Mouse (Mus musculus): ENCODE data around the gene Gal3st2c. TPM values are rescaled to one million over a fixed set of nuclear protein-coding genes. Genes with fewer than 3 reads are reported as not detected.
"Not testable (repeated sequence)": the region's sequence is repeated elsewhere in the genome, so short reads cannot be mapped to it uniquely, and the experiment has no call there.

Gene Gal3st2c
- under 0.01 TPM in 1 of 2 replicates, not detected in the other for total RNA-seq (2012; rRNA removed)
- polyA plus RNA-seq (2012; ENCODE audit: insufficient read depth in 1 of 2, insufficient read length in 2 of 2, low read depth in 1 of 2, low replicate concordance in 2 of 2, missing spikeins in 1 of 2) = under 1 TPM in 1 of 2 experiments, not detected in 1; 0.06 TPM

DNA sequence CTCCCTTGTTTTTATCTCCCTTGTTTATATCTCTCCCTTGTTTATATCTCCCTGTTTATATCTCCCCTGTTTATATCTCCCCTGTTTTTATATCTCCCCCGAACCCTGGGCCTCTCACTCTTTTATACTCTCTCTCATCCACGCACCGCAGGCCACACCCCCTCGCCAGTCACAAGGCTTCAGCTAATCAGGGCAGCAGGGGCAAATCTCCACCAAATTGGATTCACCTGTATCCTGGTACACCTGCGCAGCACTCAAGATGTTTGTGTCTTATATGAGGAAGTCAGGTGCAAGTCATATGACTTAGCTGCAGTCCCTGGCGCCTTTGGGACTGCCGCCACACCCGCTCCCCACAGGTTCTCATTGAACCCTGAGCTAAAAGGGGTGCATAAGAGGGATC, at the start of gene Gal3st2c:
Gal3st2c (plus strand) TSS at position 301 of the 400 bp plus-strand sequence.
- not testable (repeated sequence) for H3K4me3 ChIP-seq (ENCODE audit: control insufficient read depth in 1 of 2, insufficient read depth in 1 of 2, low read depth in 2 of 2, low read length in 2 of 2); H3K27me3 ChIP-seq (ENCODE audit: control insufficient read depth in 1 of 2, insufficient read depth in 2 of 2, low read length in 2 of 2); H3K9ac ChIP-seq (ENCODE audit: control insufficient read depth, low read depth, low read length, poor library complexity, severe bottlenecking); H3K9me3 ChIP-seq (replicated peaks; ENCODE audit: insufficient read depth, low read length); DNase-seq (ENCODE audit: low read depth, low spot score); H3K27ac ChIP-seq (ENCODE audit: control insufficient read depth, low read depth, low read length); H3K79me2 ChIP-seq (ENCODE audit: control insufficient read depth, insufficient read depth, low read length, poor library complexity)
- H3K4me1 ChIP-seq (ENCODE audit: control insufficient read depth in 1 of 2, insufficient read depth in 2 of 2, low read length in 2 of 2) = peaks cover 15 to 36% of the 10 kb centered on the region in 2 experiments
- peaks cover 0 to 17% of the 10 kb centered on the region in 2 experiments; a peak in 2 of 4 replicates for H3K36me3 ChIP-seq (ENCODE audit: control insufficient read depth in 1 of 2, insufficient read depth in 2 of 2, low read length in 2 of 2)

DNA sequence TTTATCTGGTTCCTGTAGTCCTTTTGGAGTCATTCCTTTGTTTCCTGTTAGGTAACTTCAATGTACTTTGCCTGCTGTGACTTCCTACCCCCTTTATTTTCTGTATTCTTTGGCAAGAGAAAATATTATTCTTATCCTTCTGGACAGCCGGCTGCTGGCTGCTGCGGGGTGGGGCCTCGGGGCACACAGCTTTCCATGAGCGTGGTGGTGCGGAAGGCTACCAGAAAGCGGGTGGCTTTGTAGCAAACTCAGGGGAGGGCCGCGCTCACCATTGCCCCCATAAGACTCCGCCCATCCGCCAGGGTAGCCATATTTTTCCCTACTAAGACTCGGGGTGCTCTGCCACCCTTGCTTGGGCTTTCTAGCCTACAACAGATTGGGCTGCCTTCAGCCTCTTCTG, 41.2 kb upstream of the Gal3st2c start:
- not testable (repeated sequence) for H3K4me1 ChIP-seq (ENCODE audit: control insufficient read depth in 1 of 2, insufficient read depth in 2 of 2, low read length in 2 of 2); H3K27ac ChIP-seq (ENCODE audit: control insufficient read depth, low read depth, low read length); H3K36me3 ChIP-seq (ENCODE audit: control insufficient read depth in 1 of 2, insufficient read depth in 2 of 2, low read length in 2 of 2); DNase-seq (ENCODE audit: low read depth, low spot score); H3K27me3 ChIP-seq (ENCODE audit: control insufficient read depth in 1 of 2, insufficient read depth in 2 of 2, low read length in 2 of 2); H3K4me3 ChIP-seq (ENCODE audit: control insufficient read depth in 1 of 2, insufficient read depth in 1 of 2, low read depth in 2 of 2, low read length in 2 of 2); H3K79me2 ChIP-seq (ENCODE audit: control insufficient read depth, insufficient read depth, low read length, poor library complexity); H3K9me3 ChIP-seq (replicated peaks; ENCODE audit: insufficient read depth, low read length); H3K9ac ChIP-seq (ENCODE audit: control insufficient read depth, low read depth, low read length, poor library complexity, severe bottlenecking)

DNA sequence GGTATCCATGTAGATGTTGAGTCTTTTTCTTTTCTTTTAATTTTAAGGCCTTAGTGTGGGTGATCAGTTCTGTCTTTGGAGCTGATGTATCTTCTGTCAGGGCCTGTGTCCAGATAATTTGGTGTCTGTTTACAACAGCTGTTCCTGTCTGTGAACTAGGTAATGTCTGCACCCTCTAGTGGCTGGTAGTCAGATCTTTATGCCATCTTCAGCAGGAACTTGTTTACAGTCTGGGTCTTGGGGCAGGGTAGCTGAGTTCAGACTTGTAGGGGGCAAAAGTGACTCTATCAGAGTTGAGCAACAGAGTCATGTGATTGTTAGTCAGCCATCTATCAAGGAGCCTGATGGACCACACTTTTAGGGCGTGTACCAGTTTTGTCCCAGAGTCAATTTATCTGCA, 23.8 kb upstream of the Gal3st2c start:
- H3K27me3 ChIP-seq (ENCODE audit: control insufficient read depth in 1 of 2, insufficient read depth in 2 of 2, low read length in 2 of 2); H3K9ac ChIP-seq (ENCODE audit: control insufficient read depth, low read depth, low read length, poor library complexity, severe bottlenecking); H3K36me3 ChIP-seq (ENCODE audit: control insufficient read depth in 1 of 2, insufficient read depth in 2 of 2, low read length in 2 of 2); DNase-seq (ENCODE audit: low read depth, low spot score); H3K4me3 ChIP-seq (ENCODE audit: control insufficient read depth in 1 of 2, insufficient read depth in 1 of 2, low read depth in 2 of 2, low read length in 2 of 2); H3K9me3 ChIP-seq (replicated peaks; ENCODE audit: insufficient read depth, low read length); H3K79me2 ChIP-seq (ENCODE audit: control insufficient read depth, insufficient read depth, low read length, poor library complexity); H3K27ac ChIP-seq (ENCODE audit: control insufficient read depth, low read depth, low read length); H3K4me1 ChIP-seq (ENCODE audit: control insufficient read depth in 1 of 2, insufficient read depth in 2 of 2, low read length in 2 of 2): not testable (repeated sequence)

DNA sequence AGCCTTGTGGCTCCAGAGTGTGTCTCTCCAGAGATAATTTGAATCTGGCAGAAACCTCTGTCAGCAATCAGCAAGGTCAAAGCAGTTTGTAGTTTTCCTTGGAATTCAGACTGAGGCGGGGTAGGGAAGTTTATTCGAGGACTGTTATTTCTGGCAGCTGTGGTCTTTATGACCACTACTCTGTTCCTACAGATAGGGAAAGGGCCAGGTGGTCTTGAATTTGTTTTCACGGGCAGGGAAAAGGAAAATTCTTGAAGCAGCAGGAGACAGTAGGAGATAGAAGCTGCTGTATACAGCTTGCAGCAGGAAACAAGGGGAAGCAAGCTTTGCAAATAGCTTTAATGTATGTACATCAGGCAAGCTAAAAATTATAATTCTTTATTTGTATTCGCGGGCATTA, 19.9 kb upstream of the Gal3st2c start:
- H3K36me3 ChIP-seq (ENCODE audit: control insufficient read depth in 1 of 2, insufficient read depth in 2 of 2, low read length in 2 of 2); DNase-seq (ENCODE audit: low read depth, low spot score); H3K4me3 ChIP-seq (ENCODE audit: control insufficient read depth in 1 of 2, insufficient read depth in 1 of 2, low read depth in 2 of 2, low read length in 2 of 2); H3K9me3 ChIP-seq (replicated peaks; ENCODE audit: insufficient read depth, low read length); H3K27ac ChIP-seq (ENCODE audit: control insufficient read depth, low read depth, low read length); H3K9ac ChIP-seq (ENCODE audit: control insufficient read depth, low read depth, low read length, poor library complexity, severe bottlenecking); H3K27me3 ChIP-seq (ENCODE audit: control insufficient read depth in 1 of 2, insufficient read depth in 2 of 2, low read length in 2 of 2); H3K4me1 ChIP-seq (ENCODE audit: control insufficient read depth in 1 of 2, insufficient read depth in 2 of 2, low read length in 2 of 2); H3K79me2 ChIP-seq (ENCODE audit: control insufficient read depth, insufficient read depth, low read length, poor library complexity): not testable (repeated sequence)

DNA sequence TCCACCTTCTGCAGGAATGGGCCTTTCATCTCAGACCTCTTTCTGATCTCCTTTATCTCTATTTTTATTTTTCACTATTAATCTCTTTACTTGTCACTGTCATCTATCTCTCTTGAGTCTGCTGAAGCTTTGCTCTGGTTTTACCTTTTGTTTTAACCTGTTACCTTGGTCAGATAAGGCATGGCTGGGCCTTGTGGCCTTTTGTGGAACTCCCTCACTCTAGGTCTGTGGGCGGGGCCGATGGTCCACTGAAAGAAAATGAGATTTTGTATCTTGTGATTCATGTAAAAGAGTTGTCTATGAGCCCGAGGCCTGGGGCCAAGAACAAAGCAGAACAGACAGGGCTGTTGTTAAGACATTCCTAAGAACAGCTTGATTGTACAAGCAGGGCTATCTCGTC, 19.5 kb upstream of the Gal3st2c start:
- not testable (repeated sequence) for DNase-seq (ENCODE audit: low read depth, low spot score); H3K4me1 ChIP-seq (ENCODE audit: control insufficient read depth in 1 of 2, insufficient read depth in 2 of 2, low read length in 2 of 2); H3K27me3 ChIP-seq (ENCODE audit: control insufficient read depth in 1 of 2, insufficient read depth in 2 of 2, low read length in 2 of 2); H3K79me2 ChIP-seq (ENCODE audit: control insufficient read depth, insufficient read depth, low read length, poor library complexity); H3K9ac ChIP-seq (ENCODE audit: control insufficient read depth, low read depth, low read length, poor library complexity, severe bottlenecking); H3K9me3 ChIP-seq (replicated peaks; ENCODE audit: insufficient read depth, low read length); H3K4me3 ChIP-seq (ENCODE audit: control insufficient read depth in 1 of 2, insufficient read depth in 1 of 2, low read depth in 2 of 2, low read length in 2 of 2); H3K27ac ChIP-seq (ENCODE audit: control insufficient read depth, low read depth, low read length); H3K36me3 ChIP-seq (ENCODE audit: control insufficient read depth in 1 of 2, insufficient read depth in 2 of 2, low read length in 2 of 2)

DNA sequence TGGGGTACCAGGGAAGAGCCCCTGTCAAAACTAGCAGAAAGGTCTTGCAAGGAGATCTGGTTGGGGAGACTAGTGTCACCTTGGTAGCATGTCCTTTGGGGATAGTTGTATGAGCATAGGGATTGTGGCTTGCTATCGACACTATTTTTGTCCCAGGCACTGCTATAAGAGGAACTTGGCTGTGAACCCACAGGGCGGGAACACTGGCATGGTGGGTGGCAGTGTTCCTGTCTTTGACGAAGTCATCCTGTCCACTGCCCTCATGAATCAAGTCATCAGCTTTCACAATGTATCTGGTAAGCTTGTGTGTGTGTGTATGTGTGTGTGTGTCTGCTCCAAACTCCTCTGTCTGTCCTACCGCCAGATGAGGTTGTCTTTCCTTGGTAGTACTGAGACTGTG, 14.5 kb upstream of the Gal3st2c start:
- DNase-seq (ENCODE audit: low read depth, low spot score); H3K36me3 ChIP-seq (ENCODE audit: control insufficient read depth in 1 of 2, insufficient read depth in 2 of 2, low read length in 2 of 2); H3K27me3 ChIP-seq (ENCODE audit: control insufficient read depth in 1 of 2, insufficient read depth in 2 of 2, low read length in 2 of 2); H3K4me3 ChIP-seq (ENCODE audit: control insufficient read depth in 1 of 2, insufficient read depth in 1 of 2, low read depth in 2 of 2, low read length in 2 of 2); H3K4me1 ChIP-seq (ENCODE audit: control insufficient read depth in 1 of 2, insufficient read depth in 2 of 2, low read length in 2 of 2); H3K79me2 ChIP-seq (ENCODE audit: control insufficient read depth, insufficient read depth, low read length, poor library complexity); H3K9ac ChIP-seq (ENCODE audit: control insufficient read depth, low read depth, low read length, poor library complexity, severe bottlenecking); H3K27ac ChIP-seq (ENCODE audit: control insufficient read depth, low read depth, low read length); H3K9me3 ChIP-seq (replicated peaks; ENCODE audit: insufficient read depth, low read length): not testable (repeated sequence)

DNA sequence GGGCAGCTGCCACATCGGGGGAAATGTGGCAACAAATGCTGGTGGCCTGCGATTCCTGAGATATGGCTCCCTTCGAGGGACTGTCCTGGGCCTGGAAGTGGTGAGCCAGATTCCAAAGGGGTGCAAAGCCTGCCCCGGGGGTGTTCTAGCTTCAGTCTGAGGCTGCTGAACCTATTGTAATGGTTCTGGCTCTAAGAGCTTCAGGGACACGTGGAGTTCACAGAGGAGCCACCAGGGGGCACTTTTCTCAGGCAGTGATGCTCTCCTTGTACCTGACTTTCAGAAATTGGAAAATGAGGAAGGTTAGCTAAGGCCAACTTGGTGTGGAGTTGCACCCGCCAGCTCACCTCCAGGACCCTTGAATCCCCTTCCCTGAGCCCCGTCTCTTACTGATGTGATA, 12.0 kb upstream of the Gal3st2c start:
- not testable (repeated sequence) for H3K4me3 ChIP-seq (ENCODE audit: control insufficient read depth in 1 of 2, insufficient read depth in 1 of 2, low read depth in 2 of 2, low read length in 2 of 2); H3K27ac ChIP-seq (ENCODE audit: control insufficient read depth, low read depth, low read length); H3K79me2 ChIP-seq (ENCODE audit: control insufficient read depth, insufficient read depth, low read length, poor library complexity); H3K4me1 ChIP-seq (ENCODE audit: control insufficient read depth in 1 of 2, insufficient read depth in 2 of 2, low read length in 2 of 2); H3K36me3 ChIP-seq (ENCODE audit: control insufficient read depth in 1 of 2, insufficient read depth in 2 of 2, low read length in 2 of 2); H3K27me3 ChIP-seq (ENCODE audit: control insufficient read depth in 1 of 2, insufficient read depth in 2 of 2, low read length in 2 of 2); H3K9ac ChIP-seq (ENCODE audit: control insufficient read depth, low read depth, low read length, poor library complexity, severe bottlenecking); DNase-seq (ENCODE audit: low read depth, low spot score); H3K9me3 ChIP-seq (replicated peaks; ENCODE audit: insufficient read depth, low read length)
